Comparison of ENCODE assay signal across 17 mouse cellular contexts in genomic region chr3:105505161-105505872, GRCm38 (mm10). TPM values are rescaled to one million over a fixed set of nuclear protein-coding genes. Genes with fewer than 3 reads are reported as not detected.
DNase-seq lines count a peak whose midpoint lies in the region; ATAC-seq lines count a peak whose summit lies in the region.
"Had no signal": no experiment of that assay in that cellular context is flagged by ENCODE, and none has a peak within 500 bp of the region (broad histone marks: within the 10 kb centered on the region; RNA-seq: fewer than 3 reads in every experiment).

No protein-coding gene starts in this region.

- no peak for ATAC-seq in limb, embryonic 13.5 days (ENCODE audit: low FRiP score, low read depth)
- ATAC-seq in forebrain, embryonic 16.5 days = peak; percentile 39; the same call in 1 of the 2 replicates
- ATAC-seq in neural tube, embryonic 14.5 days (ENCODE audit: low read depth) = peak; percentile 36; the same call in 1 of the 2 replicates
- ATAC-seq in monocyte, adult 5-6 weeks (replicated peaks; ENCODE audit: insufficient number of reproducible peaks, low FRiP score, low TSS enrichment, poor library complexity, severe bottlenecking) = no peak

- H3K27ac ChIP-seq in limb, embryonic 13.5 days = no peak overlapping the region
- H3K27ac ChIP-seq in limb, embryonic 10.5 days = no peak overlapping the region
- peak overlapping the region; percentile 78 for H3K27ac ChIP-seq in forebrain, embryonic 16.5 days (ENCODE audit: low read length)
- H3K27ac ChIP-seq in midbrain, embryonic 10.5 days (replicated peaks) = peak overlapping the region; percentile 55
- peak overlapping the region; percentile 39; the same call in 1 of the 2 replicates for H3K27ac ChIP-seq in neural tube, embryonic 14.5 days (ENCODE audit: low read depth, low read length)
- H3K27ac ChIP-seq: limb, embryonic 15.5 days had no signal

- WGBS in limb, embryonic 13.5 days = 66% methylated on average over 15 of the region's 15 CpGs
- WGBS in limb, embryonic 10.5 days = 77% methylated on average over 15 of the region's 15 CpGs
- 16% methylated on average over 15 of the region's 15 CpGs for WGBS in forebrain, embryonic 16.5 days
- WGBS in midbrain, embryonic 10.5 days = 71% methylated on average over 15 of the region's 15 CpGs
- 34% methylated on average over 15 of the region's 15 CpGs for WGBS in neural tube, embryonic 14.5 days

- H3K36me3 ChIP-seq in limb, embryonic 13.5 days = no peaks in the 10 kb centered on the region
- no peaks in the 10 kb centered on the region for H3K36me3 ChIP-seq in limb, embryonic 10.5 days
- H3K36me3 ChIP-seq in forebrain, embryonic 16.5 days (ENCODE audit: control insufficient read depth, insufficient read depth) = no peaks in the 10 kb centered on the region
- H3K36me3 ChIP-seq in midbrain, embryonic 10.5 days = no peaks in the 10 kb centered on the region
- no peaks in the 10 kb centered on the region for H3K36me3 ChIP-seq in neural tube, embryonic 14.5 days (ENCODE audit: control insufficient read depth, insufficient read depth, low read length)
- H3K36me3 ChIP-seq: limb, embryonic 15.5 days had no signal

- H3K9me3 ChIP-seq in limb, embryonic 13.5 days = no peaks in the 10 kb centered on the region
- H3K9me3 ChIP-seq in limb, embryonic 10.5 days (replicated peaks) = no peaks in the 10 kb centered on the region
- no peaks in the 10 kb centered on the region for H3K9me3 ChIP-seq in forebrain, embryonic 16.5 days (ENCODE audit: control insufficient read depth, low read length)
- H3K9me3 ChIP-seq in midbrain, embryonic 10.5 days (replicated peaks) = no peaks in the 10 kb centered on the region
- H3K9me3 ChIP-seq in neural tube, embryonic 14.5 days (ENCODE audit: control insufficient read depth, low read length) = no peaks in the 10 kb centered on the region
- H3K9me3 ChIP-seq: limb, embryonic 15.5 days had no signal

- H3K4me1 ChIP-seq in limb, embryonic 13.5 days = no peaks in the 10 kb centered on the region
- H3K4me1 ChIP-seq in limb, embryonic 10.5 days = no peaks in the 10 kb centered on the region
- peaks cover 22% of the 10 kb centered on the region for H3K4me1 ChIP-seq in forebrain, embryonic 16.5 days (replicated peaks; ENCODE audit: control insufficient read depth, insufficient read depth, low read length)
- peaks cover 10% of the 10 kb centered on the region for H3K4me1 ChIP-seq in midbrain, embryonic 10.5 days
- H3K4me1 ChIP-seq in neural tube, embryonic 14.5 days (ENCODE audit: control insufficient read depth, insufficient read depth, low read length) = peaks cover 9% of the 10 kb centered on the region; the same call in 1 of the 2 replicates
- H3K4me1 ChIP-seq: limb, embryonic 15.5 days had no signal

- no peak overlapping the region for H3K4me2 ChIP-seq in limb, embryonic 13.5 days (replicated peaks)
- H3K4me2 ChIP-seq in forebrain, embryonic 16.5 days (ENCODE audit: low read length) = peak overlapping the region; percentile 21
- H3K4me2 ChIP-seq in neural tube, embryonic 14.5 days (ENCODE audit: low read depth, low read length) = no peak overlapping the region
- H3K4me2 ChIP-seq: limb, embryonic 15.5 days; lung, embryonic 14.5 days had no signal

- no peak overlapping the region for H3K4me3 ChIP-seq in limb, embryonic 13.5 days
- no peak overlapping the region for H3K4me3 ChIP-seq in limb, embryonic 10.5 days
- H3K4me3 ChIP-seq in forebrain, embryonic 16.5 days (replicated peaks; ENCODE audit: low read length) = no peak overlapping the region
- no peak overlapping the region for H3K4me3 ChIP-seq in midbrain, embryonic 10.5 days
- H3K4me3 ChIP-seq in neural tube, embryonic 14.5 days (ENCODE audit: low read depth, low read length) = no peak overlapping the region
- H3K4me3 ChIP-seq: left cerebral cortex, adult 2 months; limb, embryonic 15.5 days had no signal

- DNase-seq in limb, embryonic 10.5 days (ENCODE audit: low spot score) = no peak
- no peak for DNase-seq in midbrain, embryonic 10.5 days (ENCODE audit: low spot score)
- DNase-seq in natural killer cell, adult 2 months (ENCODE audit: low spot score in 2 of 2) = no peak
- no peak for DNase-seq in left cerebral cortex, adult 18-20 months (ENCODE audit: low spot score in 2 of 2)
- DNase-seq: adrenal gland, postnatal 10 days; kidney, adult 11 months; kidney, postnatal 25 days; lung, embryonic 14.5 days; right cerebral cortex, postnatal 14 days; thymus, adult 2 months had no signal

- 0 out of 2 replicates have a peak overlapping the region, but pooled peaks have one; percentile 6 for H3K9ac ChIP-seq in limb, embryonic 13.5 days
- peak overlapping the region; percentile 43 for H3K9ac ChIP-seq in forebrain, embryonic 16.5 days (replicated peaks; ENCODE audit: low read depth, low read length)
- H3K9ac ChIP-seq in neural tube, embryonic 14.5 days (replicated peaks; ENCODE audit: low read depth, low read length) = no peak overlapping the region; the same call in 1 of the 2 replicates
- H3K9ac ChIP-seq: limb, embryonic 15.5 days; lung, embryonic 14.5 days had no signal

- no peaks in the 10 kb centered on the region for H3K27me3 ChIP-seq in limb, embryonic 13.5 days
- H3K27me3 ChIP-seq in limb, embryonic 10.5 days (ENCODE audit: low read depth, poor library complexity, severe bottlenecking) = peaks cover 13% of the 10 kb centered on the region; the same call in 1 of the 2 replicates
- no peaks in the 10 kb centered on the region for H3K27me3 ChIP-seq in forebrain, embryonic 16.5 days (replicated peaks; ENCODE audit: control insufficient read depth, insufficient read depth, low read length)
- no peaks in the 10 kb centered on the region for H3K27me3 ChIP-seq in midbrain, embryonic 10.5 days (ENCODE audit: low read depth, poor library complexity, severe bottlenecking)
- H3K27me3 ChIP-seq in neural tube, embryonic 14.5 days (ENCODE audit: control insufficient read depth, insufficient read depth, low read length) = no peaks in the 10 kb centered on the region
- H3K27me3 ChIP-seq: limb, embryonic 15.5 days had no signal

RNA-seq across cellular contexts. Expression of gene Kcnd3, which starts 53.2 kb away (rescaled TPM):
- polyA plus RNA-seq in limb, embryonic 13.5 days (2015; fragmentation: Nextera tagmentation; extraction: Ambion mirVana) = 0.75 and 0.84 TPM in 2 replicates
- 0.13 and 0.19 TPM in 2 replicates for polyA plus RNA-seq in limb, embryonic 10.5 days (2016; fragmentation: Nextera tagmentation; extraction: Ambion mirVana)
- 7.6 and 8.6 TPM in 2 replicates for polyA plus RNA-seq in forebrain, embryonic 16.5 days (2015; fragmentation: Nextera tagmentation; extraction: Ambion mirVana)
- 1.2 and 1.7 TPM in 2 replicates for polyA plus RNA-seq in midbrain, embryonic 10.5 days (2016; fragmentation: Nextera tagmentation; extraction: Ambion mirVana)
- 9.5 and 11.6 TPM in 2 replicates for polyA plus RNA-seq in neural tube, embryonic 14.5 days (2014; fragmentation: Nextera tagmentation; extraction: Ambion mirVana)
- total RNA-seq in left cerebral cortex, adult 18-20 months (2021) = 10 to 100 TPM; 54.5 to 61.5 TPM
- total RNA-seq in monocyte, adult 5-6 weeks (2017) = not detected in 3 replicates
- total RNA-seq: megakaryocyte, adult 5-6 weeks had no signal

Comparison
In these comparisons a context has a peak if more than half of its experiments do, and no peak if none do; other contexts are left out.
1. ATAC-seq: peak in forebrain, embryonic 16.5 days (single experiment) and neural tube, embryonic 14.5 days (single experiment); none in limb, embryonic 13.5 days (single experiment) and monocyte, adult 5-6 weeks (single experiment).
2. H3K27ac ChIP-seq: peak in forebrain, embryonic 16.5 days (single experiment), midbrain, embryonic 10.5 days (single experiment) and neural tube, embryonic 14.5 days (single experiment); none in limb, embryonic 13.5 days (single experiment) and limb, embryonic 10.5 days (single experiment).